Mouse (Mus musculus) stomach, embryonic 16.5 days (tissue): ENCODE results near the gene Gm20481. TPM values are rescaled to one million over a fixed set of nuclear protein-coding genes. Genes with fewer than 3 reads are reported as not detected.

Source experiments
- ATAC-seq: fragments of 200-750 bp; cut with Nextera tagmentation; 2 replicates; pipeline ENCODE4 v1.8.0; 2017; ENCODE audit warnings: moderate number of reproducible peaks, moderate TSS enrichment; ENCODE audit not compliant: insufficient read depth, low FRiP score
- H3K27ac ChIP-seq: fragments of 300-500 bp; sonication (generic); 2 replicates; pipeline ENCODE4 v1.5.1; 2014; ENCODE audit warnings: low read length
- H3K27me3 ChIP-seq: fragments of 300-500 bp; sonication (generic); 2 replicates; pipeline ENCODE4 v1.6.1; 2014; ENCODE audit warnings: low read length, control low read depth, mixed read lengths; ENCODE audit not compliant: control insufficient read depth, insufficient read depth
- H3K36me3 ChIP-seq: fragments of 300-500 bp; sonication (generic); 2 replicates; pipeline ENCODE4 v1.6.1; 2014; ENCODE audit warnings: low read length; ENCODE audit not compliant: control insufficient read depth, insufficient read depth
- H3K4me1 ChIP-seq: fragments of 300-500 bp; sonication (generic); 2 replicates; pipeline ENCODE4 v1.6.1; 2014; ENCODE audit warnings: low read length, control low read depth, mixed read lengths; ENCODE audit not compliant: control insufficient read depth, insufficient read depth
- H3K4me2 ChIP-seq: fragments of 300-500 bp; sonication (generic); 2 replicates; pipeline ENCODE4 v1.6.1; 2014; ENCODE audit warnings: low read depth, low read length, mixed read lengths
- H3K4me3 ChIP-seq: fragments of 300-500 bp; sonication (generic); replicated peaks from 2 replicates; pipeline ENCODE4 v1.5.1; 2014; ENCODE audit warnings: mild to moderate bottlenecking, low read length
- H3K9ac ChIP-seq: fragments of 300-500 bp; sonication (generic); 2 replicates; pipeline ENCODE4 v1.6.1; 2014; ENCODE audit warnings: low read length
- H3K9me3 ChIP-seq: fragments of 300-500 bp; sonication (generic); replicated peaks from 2 replicates; pipeline ENCODE4 v1.6.1; 2016; ENCODE audit warnings: low read length, control low read depth; ENCODE audit not compliant: control insufficient read depth
- WGBS: fragments of 180-500 bp; shearing (Covaris S2); extraction: QIAGEN DNeasy Blood & Tissue Kit; methylation state at CpG from one replicate; pipeline ENCODE4 v1.1.7; 2014; 5-methylcytosine and 5-hydroxymethylcytosine counted together
- polyA plus RNA-seq: library from polyadenylated mRNA; unstranded; fragments of >200 nt; fragmentation: Nextera tagmentation; extraction: Ambion mirVana; gene quantifications from 2 replicates; pipeline ENCODE4 v1.2.1, GENCODE M21; 2015

Gene Gm20481
- polyA plus RNA-seq, 1 experiment from 2014 or later: 0.27 TPM

GRCm38 (mm10) chr17:34949553-34949969 is 20.2 kb upstream of the Gm20481 start:
- Histone ChIP-seq H3K27ac (0 out of 2 replicates have a peak overlapping the region, but pooled peaks have one; percentile 15), H3K4me2 (no peak overlapping the region), H3K36me3 (peaks cover 10% of the 10 kb centered on the region; the same call in 1 of the 2 replicates), H3K27me3 (no peaks in the 10 kb centered on the region), H3K9me3 (no peaks in the 10 kb centered on the region), H3K4me1 (peaks cover 4% of the 10 kb centered on the region; the same call in 1 of the 2 replicates), H3K9ac (no peak overlapping the region), H3K4me3 (no peak overlapping the region)
- ATAC-seq: no peak
- 43% methylated on average over 4 of the region's 4 CpGs for WGBS

- no peak for ATAC-seq
- peaks cover 4% of the 10 kb centered on the region; the same call in 1 of the 2 replicates for H3K4me1 ChIP-seq
- peak overlapping the region; percentile 91 for H3K27ac ChIP-seq
- H3K36me3 ChIP-seq: peaks cover 10% of the 10 kb centered on the region; the same call in 1 of the 2 replicates
- peak overlapping the region; percentile 70 for H3K4me2 ChIP-seq
- H3K9me3 ChIP-seq: no peaks in the 10 kb centered on the region
- H3K4me3 ChIP-seq: peak overlapping the region; percentile 88
- 23% methylated on average over 10 of the region's 10 CpGs for WGBS
- peak overlapping the region; percentile 94 for H3K9ac ChIP-seq
- 0 out of 2 replicates have a peak, but pooled peaks cover 4% of the 10 kb centered on the region for H3K27me3 ChIP-seq
Measured at GRCm38 (mm10) chr17:34950514-34951455, 18.9 kb upstream of the Gm20481 start.

- no peaks in the 10 kb centered on the region for H3K9me3 ChIP-seq
- under 1% methylated on average over 29 of the region's 29 CpGs for WGBS
- H3K27me3 ChIP-seq: 0 out of 2 replicates have a peak, but pooled peaks cover 4% of the 10 kb centered on the region
- peak overlapping the region; percentile 91 for H3K27ac ChIP-seq
- ATAC-seq: peak; percentile 23; the same call in 1 of the 2 replicates
- H3K4me1 ChIP-seq: peaks cover 4% of the 10 kb centered on the region; the same call in 1 of the 2 replicates
- peak overlapping the region; percentile 70 for H3K4me2 ChIP-seq
- H3K36me3 ChIP-seq: peaks cover 10% of the 10 kb centered on the region; the same call in 1 of the 2 replicates
- peak overlapping the region; percentile 88 for H3K4me3 ChIP-seq
- peak overlapping the region; percentile 94 for H3K9ac ChIP-seq
Measured at GRCm38 (mm10) chr17:34951636-34952377, 17.9 kb upstream of the Gm20481 start.

GRCm38 (mm10) chr17:34952378-34953040 is 17.2 kb upstream of the Gm20481 start:
- Histone ChIP-seq H3K9ac (peak overlapping the region; percentile 94), H3K9me3 (no peaks in the 10 kb centered on the region), H3K27me3 (0 out of 2 replicates have a peak, but pooled peaks cover 4% of the 10 kb centered on the region), H3K36me3 (peaks cover 10% of the 10 kb centered on the region; the same call in 1 of the 2 replicates), H3K4me1 (peaks cover 4% of the 10 kb centered on the region; the same call in 1 of the 2 replicates), H3K4me2 (peak overlapping the region; percentile 70), H3K4me3 (peak overlapping the region; percentile 88), H3K27ac (peak overlapping the region; percentile 91)
- WGBS: 0% methylated on average over 23 of the region's 23 CpGs
- ATAC-seq: peak; percentile 75; the same call in 1 of the 2 replicates

- WGBS: 81% methylated on average over 3 of the region's 3 CpGs
- 0 out of 2 replicates have a peak, but pooled peaks cover 4% of the 10 kb centered on the region for H3K27me3 ChIP-seq
- H3K9me3 ChIP-seq: no peaks in the 10 kb centered on the region
- no peak for ATAC-seq
- 0 out of 2 replicates have a peak overlapping the region, but pooled peaks have one; percentile 70 for H3K4me2 ChIP-seq
- H3K36me3 ChIP-seq: peaks cover 10% of the 10 kb centered on the region; the same call in 1 of the 2 replicates
- no peak overlapping the region for H3K9ac ChIP-seq
- peaks cover 4% of the 10 kb centered on the region; the same call in 1 of the 2 replicates for H3K4me1 ChIP-seq
- H3K4me3 ChIP-seq: no peak overlapping the region
- no peak overlapping the region for H3K27ac ChIP-seq
Measured at GRCm38 (mm10) chr17:34953258-34953657, 16.5 kb upstream of the Gm20481 start.

- Histone ChIP-seq H3K27me3 (0 out of 2 replicates have a peak, but pooled peaks cover 4% of the 10 kb centered on the region), H3K4me3 (no peak overlapping the region), H3K27ac (no peak overlapping the region), H3K36me3 (peaks cover 10% of the 10 kb centered on the region; the same call in 1 of the 2 replicates), H3K4me2 (no peak overlapping the region), H3K4me1 (peaks cover 4% of the 10 kb centered on the region; the same call in 1 of the 2 replicates), H3K9me3 (no peaks in the 10 kb centered on the region), H3K9ac (no peak overlapping the region)
- ATAC-seq: no peak
- WGBS: 87% methylated on average over 4 of the region's 4 CpGs
Measured at GRCm38 (mm10) chr17:34953904-34954303, 15.8 kb upstream of the Gm20481 start.

GRCm38 (mm10) chr17:34954831-34955230 is 14.9 kb upstream of the Gm20481 start:
- Histone ChIP-seq H3K9me3 (no peaks in the 10 kb centered on the region), H3K36me3 (peaks cover 6% of the 10 kb centered on the region; the same call in 1 of the 2 replicates), H3K4me2 (no peak overlapping the region), H3K9ac (no peak overlapping the region), H3K4me1 (peaks cover 4% of the 10 kb centered on the region; the same call in 1 of the 2 replicates), H3K4me3 (no peak overlapping the region), H3K27ac (no peak overlapping the region), H3K27me3 (0 out of 2 replicates have a peak, but pooled peaks cover 4% of the 10 kb centered on the region)
- 91% methylated on average over 4 of the region's 4 CpGs for WGBS
- ATAC-seq: no peak

- Histone ChIP-seq H3K36me3 (no peaks in the 10 kb centered on the region), H3K9ac (no peak overlapping the region)
- 75% methylated on average over 3 of the region's 3 CpGs for WGBS
Measured at GRCm38 (mm10) chr17:34955884-34956283, 13.8 kb upstream of the Gm20481 start.

More at GRCm38 (mm10) chr17:34955884-34956283, 13.8 kb upstream of the Gm20481 start:
- Histone ChIP-seq H3K4me2 (no peak overlapping the region), H3K4me3 (no peak overlapping the region), H3K9me3 (no peaks in the 10 kb centered on the region), H3K27me3 (0 out of 2 replicates have a peak, but pooled peaks cover 4% of the 10 kb centered on the region), H3K27ac (no peak overlapping the region), H3K4me1 (peaks cover 6% of the 10 kb centered on the region)
- ATAC-seq: no peak
